Comparison of ENCODE assay signal across 11 mouse cellular contexts in genomic region chr14:21589620-21590019, GRCm38 (mm10).
DNase-seq lines count a peak whose midpoint lies in the region; ATAC-seq and TF ChIP-seq lines count a peak whose summit lies in the region.
"Had no signal": no experiment of that assay in that cellular context is flagged by ENCODE, and none has a peak within 500 bp of the region (broad histone marks: within the 10 kb centered on the region; RNA-seq: fewer than 3 reads in every experiment).

No protein-coding gene starts in this region.

- no peak overlapping the region for H3K27ac ChIP-seq in intestine, embryonic 16.5 days (ENCODE audit: low read length)
- no peak overlapping the region for H3K27ac ChIP-seq in intestine, postnatal 0 days (ENCODE audit: low read depth, low read length)
- H3K27ac ChIP-seq: embryonic facial prominence, embryonic 12.5 days had no signal

- no peaks in the 10 kb centered on the region for H3K27me3 ChIP-seq in intestine, embryonic 16.5 days (replicated peaks; ENCODE audit: control insufficient read depth, insufficient read depth, low read length)
- no peaks in the 10 kb centered on the region for H3K27me3 ChIP-seq in intestine, postnatal 0 days (replicated peaks; ENCODE audit: control insufficient read depth, insufficient read depth, low read length)
- H3K27me3 ChIP-seq: embryonic facial prominence, embryonic 12.5 days; megakaryocyte, embryonic 14.5 days had no signal

- no peak overlapping the region for H3K9ac ChIP-seq in intestine, embryonic 16.5 days (ENCODE audit: low read depth, low read length)
- H3K9ac ChIP-seq in intestine, postnatal 0 days (ENCODE audit: low read depth, low read length), result no peak overlapping the region
- H3K9ac ChIP-seq: embryonic facial prominence, embryonic 12.5 days had no signal

- peak; percentile 59 for DNase-seq in NIH3T3 (ENCODE audit: low read depth)
- peak; percentile 90 for DNase-seq in cerebellum, adult 9-10 months
- peak; percentile 23 to 33 for DNase-seq in heart, adult 9 months (ENCODE audit: low spot score in 2 of 2)
- DNase-seq in kidney, adult 11 months, result no peak
- no peak for DNase-seq in kidney, adult 18-20 months
- DNase-seq: thymus, postnatal 36 days had no signal

- no peak overlapping the region for H3K4me3 ChIP-seq in intestine, embryonic 16.5 days (ENCODE audit: low read length)
- H3K4me3 ChIP-seq in intestine, postnatal 0 days (ENCODE audit: low read depth, low read length), result no peak overlapping the region
- H3K4me3 ChIP-seq: embryonic facial prominence, embryonic 12.5 days; megakaryocyte, embryonic 14.5 days had no signal

- WGBS in intestine, embryonic 16.5 days, result 89% methylated on average over 7 of the region's 7 CpGs
- WGBS in intestine, postnatal 0 days, result 89% methylated on average over 7 of the region's 7 CpGs

- no peak for TF ChIP-seq CTCF in intestine, postnatal 0 days (IDR thresholded peaks at IDR 0.05; ENCODE audit: low read depth)

- 0 out of 2 replicates have a peak, but pooled peaks cover 3% of the 10 kb centered on the region for H3K9me3 ChIP-seq in intestine, embryonic 16.5 days (ENCODE audit: control insufficient read depth, low read length)
- no peaks in the 10 kb centered on the region for H3K9me3 ChIP-seq in intestine, postnatal 0 days (ENCODE audit: control insufficient read depth)
- H3K9me3 ChIP-seq: embryonic facial prominence, embryonic 12.5 days had no signal

- ATAC-seq in intestine, embryonic 16.5 days, result no peak
- ATAC-seq in intestine, postnatal 0 days, result no peak
- no peak for ATAC-seq in erythroblast, adult 5-6 weeks (replicated peaks; ENCODE audit: low FRiP score, poor library complexity, severe bottlenecking)

- H3K4me1 ChIP-seq in intestine, embryonic 16.5 days (ENCODE audit: control insufficient read depth, insufficient read depth, low read length), result peaks cover 29% of the 10 kb centered on the region
- peaks cover 11% of the 10 kb centered on the region; the same call in 1 of the 2 replicates for H3K4me1 ChIP-seq in intestine, postnatal 0 days (replicated peaks; ENCODE audit: control insufficient read depth, insufficient read depth, low read length)

- no peaks in the 10 kb centered on the region for H3K36me3 ChIP-seq in intestine, embryonic 16.5 days (ENCODE audit: control insufficient read depth, insufficient read depth, low read length)
- no peaks in the 10 kb centered on the region for H3K36me3 ChIP-seq in intestine, postnatal 0 days (ENCODE audit: control insufficient read depth, insufficient read depth)
- H3K36me3 ChIP-seq: embryonic facial prominence, embryonic 12.5 days had no signal

- H3K4me2 ChIP-seq in intestine, embryonic 16.5 days (ENCODE audit: low read depth, low read length), result peak overlapping the region; percentile 16; the same call in 1 of the 2 replicates
- H3K4me2 ChIP-seq in intestine, postnatal 0 days (replicated peaks; ENCODE audit: low read depth), result no peak overlapping the region
- H3K4me2 ChIP-seq: embryonic facial prominence, embryonic 12.5 days had no signal

Comparison
In these comparisons a context has a peak if more than half of its experiments do, and no peak if none do; other contexts are left out.
1. DNase-seq: peak in NIH3T3 (single experiment), cerebellum, adult 9-10 months (single experiment) and heart, adult 9 months (2 of 2); none in kidney, adult 11 months (single experiment) and kidney, adult 18-20 months (single experiment).